Mouse (Mus musculus): ENCODE measurements at regions not wholly inside any gene's neighbourhood (a gene's known extent, or its start where the extent isn't known, plus 50 kb on each side); places are given as distances from the start of the nearest gene placed in this dataset.

DNA sequence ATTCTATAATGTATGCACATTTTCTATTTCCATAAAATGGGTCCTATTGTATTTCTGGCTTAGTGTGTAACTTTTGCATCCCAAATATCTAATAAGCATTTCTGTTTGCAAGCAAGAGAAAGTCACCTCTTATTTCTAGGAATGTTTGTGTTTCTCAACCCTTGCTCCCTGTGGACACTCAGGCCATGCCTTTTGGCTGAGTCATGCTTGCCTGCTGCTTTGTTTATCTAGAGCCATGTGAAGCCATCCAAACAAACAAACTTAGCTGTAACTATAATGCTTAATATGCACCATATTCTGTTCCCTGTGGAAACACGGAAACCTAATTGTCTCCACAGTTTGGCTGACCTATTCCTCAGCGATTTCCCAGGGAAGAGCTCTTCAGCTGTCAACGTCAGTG, 139.6 kb upstream of the Avpr1a start:
- no peak for TF ChIP-seq GATA1 (IDR thresholded peaks at IDR 0.05; ENCODE audit: borderline replicate concordance, low read length)
- TF ChIP-seq FLI1 (IDR thresholded peaks at IDR 0.05; ENCODE audit: low read length): no peak

All from megakaryocyte, embryonic 14.5 days (primary cell).